Mouse (Mus musculus) midbrain, postnatal 0 days (tissue): ENCODE measurements around the gene Dok5. TPM values are rescaled to one million over a fixed set of nuclear protein-coding genes. Genes with fewer than 3 reads are reported as not detected.

Experiments used
- ATAC-seq: fragments of 200-750 bp; cut with Nextera tagmentation; 2 replicates; pipeline ENCODE4 v1.8.0; 2017; ENCODE audit warnings: moderate number of reproducible peaks, mild to moderate bottlenecking, moderate TSS enrichment, moderate library complexity; ENCODE audit not compliant: low FRiP score
- DNase-seq: peaks from one replicate; pipeline ENCODE4 v3.0.0-alpha.2; 2015; ENCODE audit warnings: low spot score
- H3K27ac ChIP-seq: fragments of 300-500 bp; sonication (generic); 2 replicates; pipeline ENCODE4 v1.5.1; 2014; ENCODE audit warnings: low read depth, mild to moderate bottlenecking, low read length, mixed read lengths
- H3K27me3 ChIP-seq: fragments of 300-500 bp; sonication (generic); 2 replicates; pipeline ENCODE4 v1.6.1; 2014; ENCODE audit warnings: low read length, control low read depth, mixed read lengths; ENCODE audit not compliant: insufficient read depth
- H3K36me3 ChIP-seq: fragments of 300-500 bp; sonication (generic); 2 replicates; pipeline ENCODE4 v1.6.1; 2014; ENCODE audit warnings: low read length, control low read depth, mixed read lengths; ENCODE audit not compliant: insufficient read depth
- H3K4me1 ChIP-seq: fragments of 300-500 bp; sonication (generic); 2 replicates; pipeline ENCODE4 v1.6.1; 2014; ENCODE audit warnings: mild to moderate bottlenecking, control low read depth, antibody characterized with exemption, low read length, mixed read lengths; ENCODE audit not compliant: insufficient read depth
- H3K4me2 ChIP-seq: fragments of 300-500 bp; sonication (generic); 2 replicates; pipeline ENCODE4 v1.6.1; 2014; ENCODE audit warnings: low read depth, mild to moderate bottlenecking, low read length, mixed read lengths; ENCODE audit not compliant: poor library complexity, severe bottlenecking
- H3K4me3 ChIP-seq: fragments of 300-500 bp; sonication (generic); 2 replicates; pipeline ENCODE4 v1.5.1; 2014; ENCODE audit warnings: low read depth, mild to moderate bottlenecking, low read length, moderate library complexity
- H3K9ac ChIP-seq: fragments of 300-500 bp; sonication (generic); replicated peaks from 2 replicates; pipeline ENCODE4 v1.6.1; 2014; ENCODE audit warnings: mild to moderate bottlenecking, low read length, moderate library complexity, mixed read lengths; ENCODE audit not compliant: poor library complexity, severe bottlenecking
- H3K9me3 ChIP-seq: fragments of 300-500 bp; sonication (generic); 2 replicates; pipeline ENCODE4 v1.6.1; 2016; ENCODE audit warnings: low read length, control low read depth
- CTCF ChIP-seq: IDR thresholded peaks from 2 replicates; pipeline ENCODE4 v1.5.1; 2016; ENCODE audit warnings: antibody characterized with exemption, mild to moderate bottlenecking
- WGBS: fragments of 180-500 bp; shearing (Covaris S2); extraction: QIAGEN DNeasy Blood & Tissue Kit; methylation state at CpG from one replicate; pipeline ENCODE4 v1.1.7; 2014; 5-methylcytosine and 5-hydroxymethylcytosine counted together
- polyA plus RNA-seq: library from polyadenylated mRNA; unstranded; fragments of >200 nt; fragmentation: Nextera tagmentation; extraction: Ambion mirVana; gene quantifications from 2 replicates; pipeline ENCODE4 v1.2.1, GENCODE M21; 2015
- total RNA-seq: library from RNA; depleted of rRNA; stranded (reverse); fragments of >200 nt; gene quantifications from 2 replicates; pipeline ENCODE4 v1.2.3, GENCODE M21; 2014

Gene Dok5
- total and polyA plus RNA-seq, 2 experiments from 2014 or later: 27.0 to 35.2 TPM

DNA sequence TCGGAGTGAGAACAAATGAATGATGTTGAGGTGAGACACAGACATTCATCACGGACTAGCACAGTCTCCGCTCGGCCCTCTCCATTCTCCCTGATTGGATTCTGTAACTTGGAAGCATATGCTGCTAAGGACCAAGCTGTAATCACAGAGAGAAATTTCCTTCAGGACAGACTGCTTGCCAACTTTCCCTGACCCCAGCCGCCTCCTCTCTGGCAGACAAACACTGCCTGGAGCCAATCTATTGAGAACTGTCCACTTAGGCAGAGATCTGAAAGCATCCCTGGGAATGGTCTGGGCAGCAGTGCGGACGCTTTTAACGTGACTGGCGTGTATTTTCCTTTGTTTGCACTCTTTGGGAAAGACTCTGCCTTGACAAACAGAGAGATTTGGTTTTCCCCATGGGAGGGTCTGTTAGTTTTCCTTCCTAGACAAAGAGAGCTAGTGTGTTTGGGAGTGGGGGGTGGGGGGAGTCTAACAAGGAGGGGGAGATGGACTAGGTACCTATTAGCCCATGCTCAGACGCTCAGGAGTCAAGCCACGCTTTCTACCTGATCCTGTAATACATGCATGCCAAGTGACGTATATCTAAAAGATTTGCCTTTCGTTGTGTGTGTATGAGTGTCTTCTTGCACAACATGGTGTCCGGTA, 25.7 kb downstream of the Dok5 start:
- 37% methylated on average over 14 of the region's 14 CpGs for WGBS
- no peak overlapping the region for H3K9ac ChIP-seq
- peak; percentile 72 for DNase-seq

GRCm38 (mm10) chr2:170758201-170758600, 26.6 kb downstream of the Dok5 start:
- no peak for TF ChIP-seq CTCF
- Histone ChIP-seq H3K36me3 (no peaks in the 10 kb centered on the region), H3K9me3 (no peaks in the 10 kb centered on the region), H3K4me1 (peaks cover 7% of the 10 kb centered on the region; the same call in 1 of the 2 replicates), H3K9ac (no peak overlapping the region), H3K4me2 (no peak overlapping the region), H3K27me3 (no peaks in the 10 kb centered on the region), H3K27ac (no peak overlapping the region), H3K4me3 (no peak overlapping the region)
- DNase-seq (peak; percentile 62), ATAC-seq (no peak)
- WGBS: 74% methylated on average over 5 of the region's 5 CpGs

More for the DNA sequence above, 25.7 kb downstream of the Dok5 start:
- no peak overlapping the region for H3K4me3 ChIP-seq
- ATAC-seq: 0 out of 2 replicates have a peak, but pooled peaks have one; percentile 31
- H3K27ac ChIP-seq: peak overlapping the region; percentile 7; the same call in 1 of the 2 replicates
- no peaks in the 10 kb centered on the region for H3K9me3 ChIP-seq
- no peak for TF ChIP-seq CTCF
- no peaks in the 10 kb centered on the region for H3K27me3 ChIP-seq
- peaks cover 7% of the 10 kb centered on the region; the same call in 1 of the 2 replicates for H3K4me1 ChIP-seq
- no peak overlapping the region for H3K4me2 ChIP-seq
- no peaks in the 10 kb centered on the region for H3K36me3 ChIP-seq

GRCm38 (mm10) chr2:170764704-170765103, 33.1 kb downstream of the Dok5 start:
- no peak overlapping the region for H3K4me3 ChIP-seq
- no peaks in the 10 kb centered on the region for H3K27me3 ChIP-seq
- ATAC-seq: no peak
- TF ChIP-seq CTCF: no peak
- no peak overlapping the region for H3K9ac ChIP-seq
- no peak overlapping the region for H3K4me2 ChIP-seq
- peaks cover 3% of the 10 kb centered on the region; the same call in 1 of the 2 replicates for H3K4me1 ChIP-seq
- no peak for DNase-seq
- no peaks in the 10 kb centered on the region for H3K36me3 ChIP-seq
- WGBS: 86% methylated on average over 3 of the region's 3 CpGs
- no peaks in the 10 kb centered on the region for H3K9me3 ChIP-seq
- no peak overlapping the region for H3K27ac ChIP-seq

GRCm38 (mm10) chr2:170767243-170767642, 35.6 kb downstream of the Dok5 start:
- H3K4me3 ChIP-seq: no peak overlapping the region
- no peaks in the 10 kb centered on the region for H3K9me3 ChIP-seq
- no peaks in the 10 kb centered on the region for H3K27me3 ChIP-seq
- no peak for ATAC-seq
- no peaks in the 10 kb centered on the region for H3K36me3 ChIP-seq
- peaks cover 6% of the 10 kb centered on the region; the same call in 1 of the 2 replicates for H3K4me1 ChIP-seq
- H3K27ac ChIP-seq: peak overlapping the region; percentile 59
- no peak for DNase-seq
- H3K4me2 ChIP-seq: no peak overlapping the region
- peak overlapping the region; percentile 29; the same call in 1 of the 2 replicates for H3K9ac ChIP-seq
- no peak for TF ChIP-seq CTCF
- WGBS: 27% methylated on average over 8 of the region's 8 CpGs

- no peak overlapping the region for H3K4me3 ChIP-seq
- H3K27me3 ChIP-seq: no peaks in the 10 kb centered on the region
- peaks cover 12% of the 10 kb centered on the region; the same call in 1 of the 2 replicates for H3K4me1 ChIP-seq
- H3K27ac ChIP-seq: no peak overlapping the region
- no peaks in the 10 kb centered on the region for H3K36me3 ChIP-seq
- WGBS: 85% methylated on average over 6 of the region's 6 CpGs
- ATAC-seq (no peak), DNase-seq (no peak)
- no peaks in the 10 kb centered on the region for H3K9me3 ChIP-seq
- H3K4me2 ChIP-seq: no peak overlapping the region
- H3K9ac ChIP-seq: no peak overlapping the region
- TF ChIP-seq CTCF: no peak
Observed at GRCm38 (mm10) chr2:170768699-170769098, 37.1 kb downstream of the Dok5 start.

DNA sequence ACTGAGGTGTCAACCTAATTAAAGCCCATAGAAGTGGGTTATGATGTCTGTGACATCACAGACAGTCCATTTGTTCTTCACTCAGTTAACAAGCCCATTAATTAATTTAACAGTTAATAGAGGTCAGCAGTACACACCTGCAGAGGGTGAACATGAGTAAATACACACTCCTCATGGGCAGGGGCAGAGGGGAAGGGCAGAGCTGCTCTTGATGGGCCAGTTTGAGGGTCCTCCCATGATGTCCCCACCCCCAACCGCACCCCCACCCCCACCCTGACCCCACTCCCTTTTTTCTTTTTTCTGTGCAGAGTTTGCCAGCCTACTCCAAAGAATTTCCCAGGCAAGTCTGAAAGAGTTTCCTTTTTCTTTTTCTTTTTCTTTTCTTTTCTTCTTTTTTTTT, 39.9 kb downstream of the Dok5 start:
- no peaks in the 10 kb centered on the region for H3K27me3 ChIP-seq
- H3K4me1 ChIP-seq: peaks cover 12% of the 10 kb centered on the region; the same call in 1 of the 2 replicates
- DNase-seq (no peak), ATAC-seq (no peak)
- WGBS: 11% methylated on average over 1 of the region's 1 CpGs
- H3K9ac ChIP-seq: no peak overlapping the region
- no peak overlapping the region for H3K4me3 ChIP-seq
- no peak overlapping the region for H3K27ac ChIP-seq
- no peak overlapping the region for H3K4me2 ChIP-seq
- H3K9me3 ChIP-seq: no peaks in the 10 kb centered on the region
- no peak for TF ChIP-seq CTCF
- H3K36me3 ChIP-seq: no peaks in the 10 kb centered on the region
